Mouse (Mus musculus) heart, embryonic 16.5 days (tissue): Measurements from ENCODE around the gene Ssbp1. TPM values are rescaled to one million over a fixed set of nuclear protein-coding genes. Genes with fewer than 3 reads are reported as not detected.

Source experiments
- ATAC-seq: fragments of 200-750 bp; cut with Nextera tagmentation; replicated peaks from 2 replicates; pipeline ENCODE4 v1.8.0; 2017; ENCODE audit warnings: moderate number of reproducible peaks; ENCODE audit not compliant: insufficient read depth, low FRiP score; ENCODE audit errors: extremely low read depth
- H3K27ac ChIP-seq: fragments of 300-500 bp; sonication (generic); 2 replicates; pipeline ENCODE4 v1.5.1; 2014; ENCODE audit warnings: mild to moderate bottlenecking, low read length, control low read depth, moderate library complexity
- H3K27me3 ChIP-seq: fragments of 300-500 bp; sonication (generic); 2 replicates; pipeline ENCODE4 v1.6.1; 2014; ENCODE audit warnings: low read length, mixed read lengths; ENCODE audit not compliant: control insufficient read depth, insufficient read depth
- H3K36me3 ChIP-seq: fragments of 300-500 bp; sonication (generic); 2 replicates; pipeline ENCODE4 v1.6.1; 2014; ENCODE audit not compliant: control insufficient read depth, insufficient read depth
- H3K4me1 ChIP-seq: fragments of 300-500 bp; sonication (generic); 2 replicates; pipeline ENCODE4 v1.6.1; 2014; ENCODE audit warnings: low read length, mixed read lengths; ENCODE audit not compliant: control insufficient read depth, insufficient read depth
- H3K4me2 ChIP-seq: fragments of 300-500 bp; sonication (generic); 2 replicates; pipeline ENCODE4 v1.6.1; 2014; ENCODE audit warnings: low read depth, mild to moderate bottlenecking, control low read depth, low read length
- H3K4me3 ChIP-seq: fragments of 300-500 bp; sonication (generic); 2 replicates; pipeline ENCODE4 v1.5.1; 2014; ENCODE audit warnings: mild to moderate bottlenecking, control low read depth, low read length
- H3K9ac ChIP-seq: fragments of 300-500 bp; sonication (generic); 2 replicates; pipeline ENCODE4 v1.6.1; 2014; ENCODE audit warnings: low read length, control low read depth
- H3K9me3 ChIP-seq: fragments of 300-500 bp; sonication (generic); replicated peaks from 2 replicates; pipeline ENCODE4 v1.6.1; 2016; ENCODE audit warnings: low read length; ENCODE audit not compliant: control insufficient read depth
- WGBS: fragments of 180-500 bp; shearing (Covaris S2); extraction: QIAGEN DNeasy Blood & Tissue Kit; methylation state at CpG from one replicate; pipeline ENCODE4 v1.1.7; 2014; 5-methylcytosine and 5-hydroxymethylcytosine counted together
- polyA plus RNA-seq: library from polyadenylated mRNA; unstranded; fragments of >200 nt; fragmentation: Nextera tagmentation; extraction: Ambion mirVana; gene quantifications from 2 replicates; pipeline ENCODE4 v1.2.1, GENCODE M21; 2015

The Ssbp1 gene
- polyA plus RNA-seq = 99.6 and 130 TPM in 2 replicates

- Histone ChIP-seq H3K9me3 (0 out of 2 replicates have a peak, but pooled peaks cover 4% of the 10 kb centered on the region), H3K27ac (peak within 1 kb of the TSS; percentile 93), H3K36me3 (peaks cover 25% of the 10 kb centered on the region), H3K27me3 (no peaks in the 10 kb centered on the region), H3K9ac (peak within 1 kb of the TSS; percentile 90), H3K4me2 (peak within 1 kb of the TSS; percentile 83), H3K4me3 (peak within 1 kb of the TSS; percentile 81), H3K4me1 (peaks cover 5% of the 10 kb centered on the region)
- under 1% methylated on average over 54 of the region's 54 CpGs for WGBS
- ATAC-seq = peak; percentile 92
Measured at GRCm38 (mm10) chr6:40470916-40471719, at the start of gene Ssbp1. Ssbp1 (plus strand) TSS chr6:40471352.

- H3K36me3 ChIP-seq = no peaks in the 10 kb centered on the region
- no peak for ATAC-seq
- H3K4me3 ChIP-seq = no peak overlapping the region
- no peaks in the 10 kb centered on the region for H3K4me1 ChIP-seq
- no peak overlapping the region for H3K9ac ChIP-seq
- no peaks in the 10 kb centered on the region for H3K27me3 ChIP-seq
- no peak overlapping the region for H3K4me2 ChIP-seq
- 95% methylated on average over 1 of the region's 1 CpGs for WGBS
- H3K27ac ChIP-seq = no peak overlapping the region
- H3K9me3 ChIP-seq = no peaks in the 10 kb centered on the region
Measured at GRCm38 (mm10) chr6:40423013-40423412, 48.1 kb upstream of the Ssbp1 start.

- no peaks in the 10 kb centered on the region for H3K36me3 ChIP-seq
- no peak for ATAC-seq
- no peak overlapping the region for H3K27ac ChIP-seq
- H3K4me3 ChIP-seq = no peak overlapping the region
- whole genome bisulfite sequencing = 50% methylated on average over 1 of the region's 1 CpGs
- no peaks in the 10 kb centered on the region for H3K9me3 ChIP-seq
- no peaks in the 10 kb centered on the region for H3K4me1 ChIP-seq
- H3K9ac ChIP-seq = no peak overlapping the region
- H3K27me3 ChIP-seq = no peaks in the 10 kb centered on the region
- H3K4me2 ChIP-seq = no peak overlapping the region
Measured at GRCm38 (mm10) chr6:40423774-40424173, 47.4 kb upstream of the Ssbp1 start.

GRCm38 (mm10) chr6:40427441-40427840, 43.7 kb upstream of the Ssbp1 start:
- H3K9me3 ChIP-seq = no peaks in the 10 kb centered on the region
- no peaks in the 10 kb centered on the region for H3K36me3 ChIP-seq
- H3K4me2 ChIP-seq = no peak overlapping the region
- no peak overlapping the region for H3K4me3 ChIP-seq
- H3K27me3 ChIP-seq = no peaks in the 10 kb centered on the region
- 75% methylated on average over 7 of the region's 7 CpGs for WGBS
- no peak overlapping the region for H3K9ac ChIP-seq
- H3K4me1 ChIP-seq = no peaks in the 10 kb centered on the region
- no peak for ATAC-seq
- no peak overlapping the region for H3K27ac ChIP-seq

- ATAC-seq = no peak
- no peak overlapping the region for H3K27ac ChIP-seq
- no peaks in the 10 kb centered on the region for H3K4me1 ChIP-seq
- no peak overlapping the region for H3K4me3 ChIP-seq
- no peak overlapping the region for H3K9ac ChIP-seq
- WGBS = 57% methylated on average over 3 of the region's 3 CpGs
- no peaks in the 10 kb centered on the region for H3K9me3 ChIP-seq
- H3K4me2 ChIP-seq = no peak overlapping the region
- no peaks in the 10 kb centered on the region for H3K36me3 ChIP-seq
- H3K27me3 ChIP-seq = no peaks in the 10 kb centered on the region
Measured at GRCm38 (mm10) chr6:40428696-40429095, 42.5 kb upstream of the Ssbp1 start.

- Histone ChIP-seq H3K4me2 (no peak overlapping the region), H3K4me3 (no peak overlapping the region), H3K9ac (no peak overlapping the region), H3K36me3 (no peaks in the 10 kb centered on the region), H3K4me1 (no peaks in the 10 kb centered on the region), H3K9me3 (no peaks in the 10 kb centered on the region), H3K27ac (no peak overlapping the region), H3K27me3 (peaks cover 2% of the 10 kb centered on the region; the same call in 1 of the 2 replicates)
- WGBS = 68% methylated on average over 4 of the region's 4 CpGs
- no peak for ATAC-seq
Measured at GRCm38 (mm10) chr6:40429521-40429931, 41.6 kb upstream of the Ssbp1 start.

GRCm38 (mm10) chr6:40430251-40430650, 40.9 kb upstream of the Ssbp1 start:
- H3K9me3 ChIP-seq = no peaks in the 10 kb centered on the region
- H3K27ac ChIP-seq = no peak overlapping the region
- no peak for ATAC-seq
- H3K4me1 ChIP-seq = 0 out of 2 replicates have a peak, but pooled peaks cover 2% of the 10 kb centered on the region
- no peaks in the 10 kb centered on the region for H3K36me3 ChIP-seq
- peaks cover 2% of the 10 kb centered on the region; the same call in 1 of the 2 replicates for H3K27me3 ChIP-seq
- H3K4me2 ChIP-seq = no peak overlapping the region
- no peak overlapping the region for H3K9ac ChIP-seq
- H3K4me3 ChIP-seq = no peak overlapping the region
- 79% methylated on average over 3 of the region's 3 CpGs for WGBS

- Histone ChIP-seq H3K9me3 (no peaks in the 10 kb centered on the region), H3K4me3 (no peak overlapping the region), H3K36me3 (no peaks in the 10 kb centered on the region), H3K4me1 (0 out of 2 replicates have a peak, but pooled peaks cover 2% of the 10 kb centered on the region), H3K27ac (no peak overlapping the region), H3K27me3 (peaks cover 2% of the 10 kb centered on the region; the same call in 1 of the 2 replicates), H3K4me2 (no peak overlapping the region), H3K9ac (no peak overlapping the region)
- 69% methylated on average over 3 of the region's 3 CpGs for WGBS
- ATAC-seq = no peak
Measured at GRCm38 (mm10) chr6:40430878-40431277, 40.3 kb upstream of the Ssbp1 start.

GRCm38 (mm10) chr6:40431356-40431755, 39.8 kb upstream of the Ssbp1 start:
- Histone ChIP-seq H3K9ac (no peak overlapping the region), H3K4me2 (no peak overlapping the region), H3K36me3 (no peaks in the 10 kb centered on the region), H3K27ac (no peak overlapping the region), H3K27me3 (peaks cover 2% of the 10 kb centered on the region; the same call in 1 of the 2 replicates), H3K4me3 (no peak overlapping the region), H3K9me3 (no peaks in the 10 kb centered on the region), H3K4me1 (0 out of 2 replicates have a peak, but pooled peaks cover 2% of the 10 kb centered on the region)
- ATAC-seq = no peak
- WGBS = 55% methylated on average over 4 of the region's 4 CpGs
